Mouse (Mus musculus): Measurements from ENCODE around the gene Cwf19l1.

DNA sequence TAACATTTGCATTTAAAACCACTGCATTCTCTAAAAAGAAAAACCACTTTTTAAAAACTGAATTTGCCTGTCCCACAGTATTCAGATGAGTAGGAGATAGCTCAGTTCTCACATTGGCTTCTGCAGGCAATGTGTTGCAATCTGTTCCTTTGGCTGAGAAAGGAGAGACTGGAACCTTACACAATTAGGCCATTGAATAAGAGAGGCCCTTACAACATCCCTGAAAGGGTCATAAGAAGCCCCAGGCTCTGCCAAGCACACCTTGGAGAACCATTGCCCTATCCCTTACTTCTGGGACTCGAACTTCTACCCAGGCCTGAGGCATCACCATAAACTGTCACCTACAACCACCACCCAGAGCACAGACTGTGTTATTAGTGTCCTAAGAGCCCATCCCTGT lies 44.8 kb upstream of the Cwf19l1 start:
- TF ChIP-seq CTCF (IDR thresholded peaks at IDR 0.05; ENCODE audit: borderline replicate concordance, insufficient read depth, low read depth, low read length) (no peak), POLR2A (IDR thresholded peaks at IDR 0.05; ENCODE audit: borderline replicate concordance, insufficient read depth, low read length) (no peak)

Measured in cerebellum, adult 2 months (tissue).